Mouse (Mus musculus) limb, embryonic 14.5 days (tissue): ENCODE measurements around the gene Cdc42bpa. TPM values are rescaled to one million over a fixed set of nuclear protein-coding genes. Genes with fewer than 3 reads are reported as not detected.

Source experiments
- ATAC-seq: fragments of 200-750 bp; cut with Nextera tagmentation; 2 replicates; pipeline ENCODE4 v1.8.0; 2017; ENCODE audit warnings: low read depth, moderate number of reproducible peaks, moderate TSS enrichment; ENCODE audit not compliant: low FRiP score
- DNase-seq: peaks from one replicate; pipeline ENCODE4 v3.0.0-alpha.2; 2015; ENCODE audit warnings: low spot score
- H3K27ac ChIP-seq: fragments of 300-500 bp; sonication (generic); replicated peaks from 2 replicates; pipeline ENCODE4 v1.5.1; 2014; ENCODE audit warnings: low read depth, mild to moderate bottlenecking, low read length, moderate library complexity, mixed read lengths
- H3K27me3 ChIP-seq: fragments of 300-500 bp; sonication (generic); 2 replicates; pipeline ENCODE4 v1.6.1; 2014; ENCODE audit warnings: low read length, mixed read lengths; ENCODE audit not compliant: control insufficient read depth, insufficient read depth
- H3K36me3 ChIP-seq: fragments of 300-500 bp; sonication (generic); 2 replicates; pipeline ENCODE4 v1.6.1; 2014; ENCODE audit warnings: mild to moderate bottlenecking, low read length, moderate library complexity, mixed read lengths; ENCODE audit not compliant: control insufficient read depth, insufficient read depth
- H3K4me1 ChIP-seq: fragments of 300-500 bp; sonication (generic); 2 replicates; pipeline ENCODE4 v1.6.1; 2014; ENCODE audit warnings: antibody characterized with exemption, low read length, mixed read lengths; ENCODE audit not compliant: control insufficient read depth, insufficient read depth
- H3K4me2 ChIP-seq: fragments of 300-500 bp; sonication (generic); replicated peaks from 2 replicates; pipeline ENCODE4 v1.6.1; 2014; ENCODE audit warnings: low read depth, mild to moderate bottlenecking, low read length, moderate library complexity; ENCODE audit not compliant: severe bottlenecking
- H3K4me3 ChIP-seq: fragments of 300-500 bp; sonication (generic); replicated peaks from 2 replicates; pipeline ENCODE4 v1.5.1; 2014; ENCODE audit warnings: low read length
- H3K9ac ChIP-seq: fragments of 300-500 bp; sonication (generic); 2 replicates; pipeline ENCODE4 v1.6.1; 2014; ENCODE audit warnings: mild to moderate bottlenecking, low read depth, low read length, moderate library complexity; ENCODE audit not compliant: severe bottlenecking
- H3K9me3 ChIP-seq: fragments of 300-500 bp; sonication (generic); 2 replicates; pipeline ENCODE4 v1.6.1; 2016; ENCODE audit warnings: low read length; ENCODE audit not compliant: control insufficient read depth
- POLR2A ChIP-seq: fragments of 200-500 bp; IDR thresholded peaks from 2 replicates; pipeline ENCODE4 v1.8.0; 2012; ENCODE audit warnings: inconsistent platforms, mild to moderate bottlenecking, moderate library complexity, borderline replicate concordance; ENCODE audit not compliant: insufficient read depth, insufficient read length; ENCODE audit errors: extremely low read depth
- WGBS: fragments of 180-500 bp; shearing (Covaris S2); extraction: QIAGEN DNeasy Blood & Tissue Kit; methylation state at CpG from one replicate; pipeline ENCODE4 v1.1.7; 2014; 5-methylcytosine and 5-hydroxymethylcytosine counted together
- polyA plus RNA-seq, 2 experiments: library from polyadenylated mRNA; depleted of rRNA in 1 of 2; stranded (reverse) in 1 of 2; unstranded in 1 of 2; fragments of >200 nt; fragmentation: Nextera tagmentation in 1 of 2; extraction: Ambion mirVana in 1 of 2; gene quantifications; 2 replicates each; pipeline versions ENCODE4 v1.2.1 to v1.2.3; 2012 to 2014

Gene Cdc42bpa
- polyA plus RNA-seq, 2 experiments = 16.8 to 29.1 TPM

DNA sequence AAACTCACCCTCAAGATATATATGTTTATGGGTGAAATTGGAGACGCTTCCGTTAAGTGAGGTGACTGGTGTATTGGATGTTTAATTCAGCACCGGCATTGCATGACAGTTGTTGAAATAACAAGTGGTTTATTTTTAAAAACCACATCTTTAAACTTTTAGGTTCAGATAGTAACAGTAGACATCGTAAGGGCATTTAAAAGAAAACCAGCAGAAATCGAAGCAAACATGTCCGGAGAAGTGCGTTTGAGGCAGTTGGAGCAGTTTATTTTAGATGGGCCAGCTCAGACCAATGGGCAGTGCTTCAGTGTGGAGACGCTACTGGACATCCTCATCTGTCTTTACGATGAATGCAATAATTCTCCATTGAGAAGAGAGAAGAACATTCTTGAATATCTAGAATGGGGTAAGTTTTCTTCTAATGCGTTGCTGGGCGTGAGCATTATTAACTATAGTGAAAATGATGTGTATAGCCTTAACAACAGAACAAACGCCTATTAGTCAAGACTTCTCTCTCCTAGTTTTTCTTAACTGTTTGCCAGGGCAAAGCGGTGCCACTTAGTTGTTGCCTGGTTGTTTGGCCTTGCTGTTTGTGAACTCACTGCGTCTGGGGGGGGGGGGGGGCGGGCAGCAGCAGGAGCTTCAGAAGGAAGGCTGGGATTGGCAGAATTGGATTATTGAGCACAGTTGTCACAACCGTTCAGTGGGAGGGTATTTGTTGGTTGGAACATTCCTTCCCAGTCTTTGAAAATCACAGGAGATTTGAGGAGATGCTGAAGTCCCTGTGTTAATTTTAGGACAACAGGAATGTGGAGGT lies 818 bp downstream of the Cdc42bpa start:
- Histone ChIP-seq H3K27ac (no peak overlapping the region), H3K27me3 (no peaks in the 10 kb centered on the region), H3K4me2 (peak overlapping the region; percentile 86), H3K9ac (peak overlapping the region; percentile 91), H3K4me3 (peak overlapping the region; percentile 78), H3K4me1 (peaks cover 22% of the 10 kb centered on the region), H3K9me3 (no peaks in the 10 kb centered on the region), H3K36me3 (no peaks in the 10 kb centered on the region)
- no peak for ATAC-seq
- no peak for TF ChIP-seq POLR2A
- 3% methylated on average over 16 of the region's 16 CpGs for WGBS
- DNase-seq = peak; percentile 7

- H3K9ac ChIP-seq = peak overlapping the region; percentile 91
- no peaks in the 10 kb centered on the region for H3K36me3 ChIP-seq
- H3K4me2 ChIP-seq = peak overlapping the region; percentile 86
- peaks cover 22% of the 10 kb centered on the region for H3K4me1 ChIP-seq
- DNase-seq (no peak), ATAC-seq (no peak)
- TF ChIP-seq POLR2A = no peak
- H3K27me3 ChIP-seq = no peaks in the 10 kb centered on the region
- H3K9me3 ChIP-seq = no peaks in the 10 kb centered on the region
- H3K4me3 ChIP-seq = peak overlapping the region; percentile 78
- H3K27ac ChIP-seq = no peak overlapping the region
- 36% methylated on average over 4 of the region's 4 CpGs for WGBS
Observed at GRCm38 (mm10) chr1:179961777-179962176, 1.5 kb downstream of the Cdc42bpa start.

- ATAC-seq = no peak
- no peak for TF ChIP-seq POLR2A
- Histone ChIP-seq H3K27ac (no peak overlapping the region), H3K27me3 (no peaks in the 10 kb centered on the region), H3K9ac (no peak overlapping the region), H3K36me3 (no peaks in the 10 kb centered on the region), H3K9me3 (no peaks in the 10 kb centered on the region), H3K4me3 (no peak overlapping the region), H3K4me2 (no peak overlapping the region), H3K4me1 (peaks cover 6% of the 10 kb centered on the region; the same call in 1 of the 2 replicates)
- no peak for DNase-seq
- 75% methylated on average over 5 of the region's 5 CpGs for WGBS
Observed at GRCm38 (mm10) chr1:179969776-179970428, 9.6 kb downstream of the Cdc42bpa start.

GRCm38 (mm10) chr1:179975021-179975420 lies 14.7 kb downstream of the Cdc42bpa start:
- H3K27me3 ChIP-seq = no peaks in the 10 kb centered on the region
- H3K4me3 ChIP-seq = no peak overlapping the region
- H3K36me3 ChIP-seq = no peaks in the 10 kb centered on the region
- no peak for TF ChIP-seq POLR2A
- ATAC-seq (no peak), DNase-seq (no peak)
- no peaks in the 10 kb centered on the region for H3K9me3 ChIP-seq
- H3K27ac ChIP-seq = no peak overlapping the region
- H3K4me1 ChIP-seq = peaks cover 13% of the 10 kb centered on the region
- 75% methylated on average over 6 of the region's 6 CpGs for WGBS
- H3K9ac ChIP-seq = no peak overlapping the region
- no peak overlapping the region for H3K4me2 ChIP-seq

DNA sequence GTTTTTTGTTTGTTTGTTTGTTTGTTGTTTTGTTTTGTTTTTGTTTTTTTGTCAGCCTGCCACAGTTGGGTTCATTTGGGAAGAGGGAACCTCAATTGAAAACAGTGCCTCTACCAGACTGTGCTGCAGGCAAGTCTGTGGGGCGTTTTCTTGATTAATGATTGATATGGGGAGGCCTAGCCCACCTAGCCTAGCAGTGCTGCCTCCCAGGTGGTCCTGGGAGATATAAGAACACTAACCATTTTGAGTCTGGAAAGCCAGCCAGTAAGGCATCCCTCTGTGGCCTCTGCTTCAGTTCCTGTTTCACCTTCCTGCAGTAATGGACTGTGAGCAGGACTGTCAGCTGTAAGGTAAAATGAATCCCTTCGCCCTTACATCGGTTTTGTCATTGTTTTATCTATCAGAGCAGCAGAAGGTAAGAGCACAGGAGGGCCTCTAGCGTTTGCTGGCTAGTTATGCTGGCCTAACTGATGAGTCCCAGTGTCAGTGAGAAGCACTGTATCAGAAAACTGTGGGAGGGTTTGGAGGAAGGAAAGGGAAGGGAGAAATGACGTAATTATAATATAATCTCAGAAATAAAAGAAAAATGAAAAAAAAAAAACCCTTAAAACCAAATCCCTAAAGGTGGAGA lies 15.5 kb downstream of the Cdc42bpa start:
- no peak for TF ChIP-seq POLR2A
- no peaks in the 10 kb centered on the region for H3K36me3 ChIP-seq
- H3K9me3 ChIP-seq = no peaks in the 10 kb centered on the region
- H3K9ac ChIP-seq = no peak overlapping the region
- H3K4me3 ChIP-seq = no peak overlapping the region
- no peak overlapping the region for H3K4me2 ChIP-seq
- H3K27me3 ChIP-seq = no peaks in the 10 kb centered on the region
- 61% methylated on average over 5 of the region's 5 CpGs for WGBS
- no peak overlapping the region for H3K27ac ChIP-seq
- H3K4me1 ChIP-seq = peaks cover 13% of the 10 kb centered on the region
- no peak for DNase-seq
- ATAC-seq = no peak
